Mouse (Mus musculus): ENCODE results near the gene Capn12.

- TF ChIP-seq EP300 (IDR thresholded peaks at IDR 0.05; ENCODE audit: low read depth) (no peak), CTCF (IDR thresholded peaks at IDR 0.05; ENCODE audit: low read depth) (no peak)
Measured at GRCm38 (mm10) chr7:28847273-28847672, 33.9 kb upstream of the Capn12 start.

Data from liver, embryonic 14.5 days (tissue).